Mouse (Mus musculus) heart, adult 2 months (tissue): ENCODE measurements at regions not wholly inside any gene's neighbourhood (a gene's known extent, or its start where the extent isn't known, plus 50 kb on each side); places are given as distances from the start of the nearest gene placed in this dataset.

Experiments used
- DNase-seq, 2 experiments: peaks; one replicate each; pipeline ENCODE4 v3.0.0; 2021
- H3K27ac ChIP-seq: fragments of 200-600 bp; 2 replicates; pipeline ENCODE4 v1.8.1; 2022
- H3K27me3 ChIP-seq: fragments of 200-500 bp; 2 replicates; pipeline ENCODE4 v1.6.1; 2012; ENCODE audit warnings: mild to moderate bottlenecking, low read length, inconsistent platforms, mixed read lengths; ENCODE audit not compliant: control insufficient read depth, insufficient read depth
- H3K36me3 ChIP-seq: fragments of 200-500 bp; 2 replicates; pipeline ENCODE4 v1.6.1; 2012; ENCODE audit warnings: low read length, inconsistent platforms; ENCODE audit not compliant: control insufficient read depth, insufficient read depth
- H3K4me1 ChIP-seq: fragments of 200-500 bp; 2 replicates; pipeline ENCODE4 v1.6.1; 2011; ENCODE audit warnings: low read length; ENCODE audit not compliant: control insufficient read depth, insufficient read depth
- H3K4me3 ChIP-seq: fragments of 200-600 bp; 2 replicates; pipeline ENCODE4 v1.8.1; 2022
- H3K79me2 ChIP-seq: fragments of 200-500 bp; replicated peaks from 2 replicates; pipeline ENCODE4 v1.6.1; 2012; ENCODE audit warnings: mild to moderate bottlenecking, inconsistent platforms, low read length, moderate library complexity, mixed read lengths; ENCODE audit not compliant: control insufficient read depth, insufficient read depth
- H3K9ac ChIP-seq: fragments of 200-500 bp; 2 replicates; pipeline ENCODE4 v1.6.1; 2012; ENCODE audit warnings: low read depth, mild to moderate bottlenecking, control low read depth, inconsistent platforms, low read length, mixed read lengths
- CTCF ChIP-seq: fragments of 200-600 bp; IDR thresholded peaks from 2 replicates; pipeline ENCODE4 v1.8.1; 2022; ENCODE audit warnings: antibody characterized with exemption, mild to moderate bottlenecking, moderate library complexity
- EP300 ChIP-seq: fragments of 200-500 bp; IDR thresholded peaks from 2 replicates; pipeline ENCODE4 v1.6.1; 2011; ENCODE audit warnings: low read depth, low read length, control low read depth; ENCODE audit not compliant: insufficient read depth
- POLR2A ChIP-seq: fragments of 200-500 bp; IDR thresholded peaks from 2 replicates; pipeline ENCODE4 v1.6.1; 2011; ENCODE audit warnings: mild to moderate bottlenecking, low read depth, low read length, control low read depth; ENCODE audit not compliant: insufficient read depth
- WGBS: fragments of 180-500 bp; shearing (Covaris S2); methylation state at CpG from one replicate; pipeline ENCODE4 v1.1.7; 2018; 5-methylcytosine and 5-hydroxymethylcytosine counted together
- intact Hi-C: fragments of 180-260 bp; cut with DNase I; formaldehyde crosslinking; loops from one replicate; pipeline ENCODE4 v1.15.1; 2025

DNA sequence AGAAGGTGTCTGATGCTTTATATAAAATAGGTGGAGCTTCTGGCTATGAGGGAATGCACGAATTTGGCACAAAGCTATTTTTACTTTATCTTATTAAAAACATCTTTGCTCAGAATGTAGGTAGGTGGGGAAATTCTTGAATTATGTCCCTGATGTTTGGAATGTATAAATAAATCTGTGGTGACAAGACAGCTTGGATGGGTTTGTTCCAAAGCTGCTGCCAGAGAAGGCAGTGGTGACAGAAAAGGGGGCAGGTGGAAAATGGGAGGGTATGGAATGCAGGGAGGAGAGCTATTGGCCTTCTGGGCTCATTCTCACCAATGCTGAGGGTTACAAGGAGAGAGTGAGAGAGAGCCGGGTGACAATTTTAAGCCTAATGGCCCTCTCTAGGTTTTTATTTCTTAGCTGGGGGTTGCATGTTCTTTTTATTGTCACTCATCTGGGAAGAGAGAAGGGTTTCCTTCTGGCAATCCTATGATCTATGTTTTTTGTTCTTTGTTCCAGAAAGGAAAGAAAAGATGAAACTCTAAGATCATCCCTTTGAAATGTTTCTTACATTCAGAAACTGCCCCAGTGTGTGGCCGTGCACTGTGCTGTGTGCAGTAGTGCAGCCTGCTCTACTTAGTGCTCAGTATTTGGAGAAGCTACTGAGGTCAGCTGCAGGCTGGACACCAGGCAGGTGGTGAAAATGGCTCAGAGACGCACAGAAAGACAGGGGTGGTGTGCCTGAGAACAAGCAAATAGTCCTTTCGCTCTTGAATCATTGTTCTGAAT, 205.2 kb upstream of the Fam92a start:
- Histone ChIP-seq H3K9ac (no peak overlapping the region), H3K27me3 (no peaks in the 10 kb centered on the region), H3K36me3 (no peaks in the 10 kb centered on the region), H3K4me1 (no peaks in the 10 kb centered on the region), H3K79me2 (no peaks in the 10 kb centered on the region), H3K27ac (no peak overlapping the region), H3K4me3 (no peak overlapping the region)
- intact Hi-C loops: no loop called here
- TF ChIP-seq EP300: no peak
- TF ChIP-seq POLR2A: no peak
- no peak for TF ChIP-seq CTCF
- WGBS: 76% methylated on average over 5 of the region's 5 CpGs
- no peak for DNase-seq

DNA sequence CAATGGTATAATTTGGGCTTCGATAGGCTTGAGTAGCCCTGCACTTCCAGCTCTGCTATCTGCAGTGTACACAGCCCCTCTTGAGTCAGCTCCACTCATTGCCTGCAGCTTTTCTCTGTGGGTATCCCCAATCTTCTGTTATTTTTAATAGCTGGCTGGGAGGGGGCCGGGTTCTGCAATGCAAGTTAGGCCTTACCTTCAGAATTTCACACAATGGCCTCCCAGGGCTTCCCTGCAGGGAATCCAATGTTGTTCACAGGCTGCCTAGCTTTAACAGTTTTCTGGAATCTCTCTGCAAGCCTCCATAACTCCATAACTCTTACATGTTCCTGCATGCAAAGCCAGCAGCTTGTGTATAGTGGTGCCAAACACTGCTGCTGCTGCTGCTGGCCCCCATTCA, 197.7 kb upstream of the Fam92a start:
- H3K4me1 ChIP-seq: no peaks in the 10 kb centered on the region
- no peaks in the 10 kb centered on the region for H3K27me3 ChIP-seq
- DNase-seq: no peak
- H3K4me3 ChIP-seq: no peak overlapping the region
- H3K9ac ChIP-seq: no peak overlapping the region
- intact Hi-C loops: no loop called here
- WGBS: 71% methylated on average over 2 of the region's 2 CpGs
- H3K79me2 ChIP-seq: no peaks in the 10 kb centered on the region
- TF ChIP-seq EP300: no peak
- TF ChIP-seq CTCF: no peak
- no peak for TF ChIP-seq POLR2A
- no peak overlapping the region for H3K27ac ChIP-seq
- no peaks in the 10 kb centered on the region for H3K36me3 ChIP-seq

DNA sequence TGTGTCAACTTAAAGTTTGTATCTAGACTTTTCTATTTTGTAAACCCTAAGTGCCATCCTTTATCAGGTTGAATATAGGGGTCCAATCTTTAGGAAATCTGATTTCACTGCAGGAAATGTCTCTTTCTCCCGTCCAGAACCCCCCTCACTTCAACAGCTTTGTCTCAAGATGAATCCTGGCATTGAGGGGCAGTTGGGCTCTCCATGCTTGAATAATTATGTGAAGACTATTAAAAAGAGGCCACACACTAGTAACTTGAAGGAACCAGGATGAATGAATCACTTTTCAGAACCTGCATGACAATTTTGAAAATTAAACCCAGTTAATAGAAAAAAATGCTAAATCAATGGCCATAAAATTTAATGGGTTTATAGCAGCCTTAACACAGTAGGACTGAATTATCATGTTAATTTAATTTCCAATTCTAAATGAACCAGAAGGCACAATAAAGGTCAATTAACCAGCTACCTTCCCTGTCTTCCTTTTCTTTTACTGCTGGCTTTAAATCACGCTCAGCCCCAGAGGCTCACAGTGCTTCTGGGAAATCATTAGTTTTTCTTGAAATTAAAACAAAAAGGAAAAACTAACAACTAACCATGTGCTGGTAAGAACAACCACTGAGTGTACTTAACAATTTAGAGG, 185.3 kb upstream of the Fam92a start:
- no peak overlapping the region for H3K9ac ChIP-seq
- H3K27ac ChIP-seq: no peak overlapping the region
- WGBS: 73% methylated on average over 2 of the region's 2 CpGs
- H3K36me3 ChIP-seq: no peaks in the 10 kb centered on the region
- no peaks in the 10 kb centered on the region for H3K27me3 ChIP-seq
- DNase-seq: no peak
- TF ChIP-seq CTCF: no peak
- no peak for TF ChIP-seq POLR2A
- TF ChIP-seq EP300: no peak
- no peak overlapping the region for H3K4me3 ChIP-seq
- no peaks in the 10 kb centered on the region for H3K4me1 ChIP-seq
- H3K79me2 ChIP-seq: no peaks in the 10 kb centered on the region
- intact Hi-C loops: no loop called here

DNA sequence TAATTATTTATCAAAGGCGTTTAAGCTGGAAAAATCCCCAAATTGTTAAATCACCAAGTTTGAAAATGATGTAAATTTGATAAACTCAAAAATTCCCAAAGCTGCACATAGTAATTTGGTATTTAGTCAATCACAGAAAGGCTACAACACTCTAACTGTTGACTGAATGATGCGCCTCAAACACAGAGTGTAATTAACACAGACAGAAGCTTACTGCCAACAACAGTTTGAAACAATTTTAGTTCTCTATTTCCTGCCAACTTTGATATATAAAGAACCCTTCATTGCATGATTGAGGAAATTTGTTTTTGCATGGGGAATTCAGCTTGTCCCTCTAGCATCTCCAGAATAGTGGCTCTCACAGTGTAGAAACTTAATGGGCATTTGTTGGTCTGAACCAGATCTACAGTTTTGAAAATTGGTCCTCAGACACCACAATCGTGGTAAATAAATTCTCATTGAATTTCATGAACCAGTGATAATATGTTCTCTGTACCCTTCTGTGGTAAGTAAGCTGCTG, 181.6 kb upstream of the Fam92a start:
- no peaks in the 10 kb centered on the region for H3K27me3 ChIP-seq
- no peak for TF ChIP-seq CTCF
- TF ChIP-seq POLR2A: no peak
- TF ChIP-seq EP300: no peak
- no peaks in the 10 kb centered on the region for H3K36me3 ChIP-seq
- no peak overlapping the region for H3K4me3 ChIP-seq
- intact Hi-C loops: no loop called here
- H3K9ac ChIP-seq: no peak overlapping the region
- no peaks in the 10 kb centered on the region for H3K4me1 ChIP-seq
- no peak for DNase-seq
- H3K79me2 ChIP-seq: no peaks in the 10 kb centered on the region
- H3K27ac ChIP-seq: no peak overlapping the region
- 69% methylated on average over 3 of the region's 3 CpGs for WGBS

DNA sequence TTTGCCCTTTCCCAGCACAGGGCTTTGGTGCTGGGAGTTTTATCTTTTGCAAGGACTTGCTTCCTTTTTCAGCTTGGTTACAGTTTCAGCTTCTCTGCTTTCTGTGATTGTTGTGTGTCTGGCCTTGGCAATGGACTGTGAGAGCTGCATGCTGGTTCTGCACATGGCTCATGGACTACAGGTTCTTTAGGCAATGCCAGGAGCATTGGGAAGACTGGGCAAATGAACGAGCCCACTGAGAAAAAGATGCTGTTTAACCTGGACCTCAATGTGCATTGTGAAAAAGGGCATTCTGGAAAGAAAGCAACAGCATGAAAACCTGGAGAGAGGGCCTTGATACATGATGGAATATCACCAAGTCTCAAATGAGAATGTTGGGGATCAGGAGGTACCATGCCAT, 167.4 kb upstream of the Fam92a start:
- no peak for DNase-seq
- TF ChIP-seq POLR2A: no peak
- no peak for TF ChIP-seq EP300
- no peak for TF ChIP-seq CTCF
- H3K79me2 ChIP-seq: no peaks in the 10 kb centered on the region
- no peaks in the 10 kb centered on the region for H3K27me3 ChIP-seq
- H3K27ac ChIP-seq: no peak overlapping the region
- H3K4me1 ChIP-seq: no peaks in the 10 kb centered on the region
- WGBS: 67% methylated on average over 1 of the region's 1 CpGs
- no peak overlapping the region for H3K9ac ChIP-seq
- no peaks in the 10 kb centered on the region for H3K36me3 ChIP-seq
- intact Hi-C loops: no loop called here
- no peak overlapping the region for H3K4me3 ChIP-seq
